17 mouse cellular contexts compared by ENCODE assay signal in genomic region chr6:112280161-112280560, GRCm38 (mm10). TPM values are rescaled to one million over a fixed set of nuclear protein-coding genes. Genes with fewer than 3 reads are reported as not detected.
"Had no signal": no experiment of that assay in that cellular context is flagged by ENCODE, and none has a peak within 500 bp of the region (broad histone marks: within the 10 kb centered on the region; RNA-seq: fewer than 3 reads in every experiment).

No protein-coding gene starts in this region.

- H3K4me1 ChIP-seq: midbrain, embryonic 12.5 days; midbrain, embryonic 15.5 days had no signal

- H3K4me3 ChIP-seq: left cerebral cortex, adult 2 months; limb, embryonic 12.5 days; limb, embryonic 15.5 days; lung, embryonic 15.5 days; midbrain, embryonic 12.5 days; midbrain, embryonic 15.5 days had no signal

- DNase-seq: kidney, postnatal 25 days; layer of hippocampus, postnatal 36 days; left cerebral cortex, postnatal 4 days; liver, postnatal 0 days; lung, postnatal 14 days; thymus, adult 18-20 months; thymus, postnatal 36 days had no signal

- H3K27me3 ChIP-seq: limb, embryonic 12.5 days; limb, embryonic 15.5 days; lung, embryonic 15.5 days; midbrain, embryonic 15.5 days had no signal

- H3K4me2 ChIP-seq: limb, embryonic 12.5 days; limb, embryonic 15.5 days; liver, embryonic 11.5 days; lung, embryonic 15.5 days; midbrain, embryonic 12.5 days; midbrain, embryonic 15.5 days had no signal

- H3K9me3 ChIP-seq: limb, embryonic 12.5 days; limb, embryonic 15.5 days; lung, embryonic 15.5 days; midbrain, embryonic 12.5 days; midbrain, embryonic 15.5 days had no signal

- H3K27ac ChIP-seq: kidney, postnatal 0 days; left cerebral cortex, adult 2 months; limb, embryonic 12.5 days; limb, embryonic 15.5 days; liver, embryonic 14.5 days; lung, embryonic 15.5 days; macrophage; midbrain, embryonic 12.5 days; midbrain, embryonic 15.5 days had no signal

- ATAC-seq: liver, postnatal 0 days; midbrain, embryonic 15.5 days had no signal

- H3K36me3 ChIP-seq: limb, embryonic 12.5 days; limb, embryonic 15.5 days; lung, embryonic 15.5 days; midbrain, embryonic 12.5 days; midbrain, embryonic 15.5 days had no signal

- H3K9ac ChIP-seq: limb, embryonic 12.5 days; limb, embryonic 15.5 days; liver, embryonic 14.5 days; liver, postnatal 0 days; lung, embryonic 15.5 days; midbrain, embryonic 12.5 days; midbrain, embryonic 15.5 days had no signal

RNA-seq across cellular contexts. Expression of gene Lmcd1, which starts 6.6 kb away (rescaled TPM):
- polyA plus RNA-seq: macrophage had no signal
